Mouse (Mus musculus) brain, adult 2 months (tissue): Measurements from ENCODE around the gene Plppr2.

Source experiments
- DNase-seq: peaks from one replicate; pipeline ENCODE4 v3.0.0; 2011; ENCODE audit warnings: low read depth, low spot score

Gene Plppr2

DNA sequence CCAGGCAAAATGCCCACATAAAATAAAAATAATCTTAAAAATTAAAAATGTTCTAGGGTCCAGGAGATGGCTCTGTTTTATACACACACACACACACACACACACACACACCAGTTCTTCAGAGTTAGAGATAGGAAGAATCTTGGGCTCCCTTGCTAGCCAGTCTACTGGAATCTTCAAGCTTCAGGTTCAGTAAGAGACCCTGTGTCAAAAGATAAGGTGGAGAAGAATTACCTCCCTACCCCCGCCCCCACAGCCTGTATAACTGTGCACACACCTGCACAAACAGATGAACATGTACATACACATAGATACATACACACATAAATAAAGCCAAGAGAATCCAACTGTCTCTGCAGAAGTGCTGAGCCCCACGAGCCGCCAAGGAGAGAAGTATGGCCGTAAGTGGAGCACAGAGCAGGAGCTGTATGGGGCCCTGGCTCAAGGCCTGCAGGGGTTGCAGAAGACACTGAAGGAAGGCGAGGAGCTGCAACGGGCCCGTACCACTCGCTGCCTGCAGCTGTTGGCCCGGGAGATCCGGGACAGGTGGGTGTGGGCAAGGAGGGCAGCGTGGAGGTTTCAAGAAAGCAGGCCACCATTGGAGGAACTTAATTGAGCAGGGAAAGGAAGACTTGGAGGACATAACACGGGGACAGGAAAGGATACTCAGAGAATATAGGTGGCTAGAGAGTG lies 4.2 kb upstream of the Plppr2 start:
- no peak for DNase-seq

DNA sequence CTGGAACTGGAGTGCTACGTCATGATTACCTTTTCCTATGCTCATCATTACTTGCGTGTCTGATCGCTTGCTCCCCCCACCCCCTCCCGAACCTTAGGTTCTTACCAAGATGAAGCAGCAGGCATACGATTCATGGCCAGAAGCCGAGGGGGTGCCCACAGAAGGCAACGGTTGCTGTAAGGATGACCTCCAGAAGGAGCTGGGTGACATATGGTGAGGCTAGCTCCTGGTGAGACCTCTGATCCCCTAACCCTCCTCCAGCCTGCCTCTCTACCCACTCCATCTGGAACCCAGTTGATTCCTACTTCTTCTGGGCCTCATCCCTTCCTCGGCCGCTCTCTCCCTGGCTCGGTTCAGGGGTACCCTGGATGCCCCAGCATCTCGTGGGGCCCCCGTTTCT lies 2.8 kb upstream of the Plppr2 start:
- DNase-seq, result peak; percentile 56

DNA sequence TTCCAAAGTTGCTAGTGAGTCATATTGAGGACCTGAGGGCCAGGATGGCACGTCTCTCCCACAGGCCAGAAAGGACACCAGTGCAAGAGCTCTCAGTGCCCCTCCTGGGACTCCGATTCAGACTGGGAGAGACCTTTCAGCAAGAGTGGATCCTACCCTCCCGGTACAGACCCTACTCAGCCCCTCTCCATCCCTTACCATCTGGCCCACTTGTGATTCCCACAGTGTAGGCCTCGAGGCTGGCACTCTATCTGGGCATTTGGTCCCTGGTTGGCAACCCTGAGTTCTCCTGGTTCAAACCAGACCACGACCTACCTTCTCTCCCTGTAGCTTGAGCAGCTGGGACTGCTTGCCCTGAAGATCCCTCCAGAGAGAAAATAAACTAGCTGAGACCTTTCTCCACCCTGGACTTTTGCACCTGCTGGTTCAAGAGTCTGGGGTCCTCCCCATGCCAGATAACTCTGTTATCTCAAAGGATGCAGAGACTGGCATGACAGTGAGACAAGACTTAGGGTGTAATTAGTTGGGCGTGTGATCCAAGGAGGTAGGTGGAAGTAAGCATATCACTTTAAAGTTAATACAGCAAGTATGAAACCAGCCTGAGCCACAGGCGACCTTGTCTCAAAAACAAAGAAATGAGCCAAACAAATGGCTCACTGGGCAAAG lies 1.2 kb upstream of the Plppr2 start:
- DNase-seq, result no peak

DNA sequence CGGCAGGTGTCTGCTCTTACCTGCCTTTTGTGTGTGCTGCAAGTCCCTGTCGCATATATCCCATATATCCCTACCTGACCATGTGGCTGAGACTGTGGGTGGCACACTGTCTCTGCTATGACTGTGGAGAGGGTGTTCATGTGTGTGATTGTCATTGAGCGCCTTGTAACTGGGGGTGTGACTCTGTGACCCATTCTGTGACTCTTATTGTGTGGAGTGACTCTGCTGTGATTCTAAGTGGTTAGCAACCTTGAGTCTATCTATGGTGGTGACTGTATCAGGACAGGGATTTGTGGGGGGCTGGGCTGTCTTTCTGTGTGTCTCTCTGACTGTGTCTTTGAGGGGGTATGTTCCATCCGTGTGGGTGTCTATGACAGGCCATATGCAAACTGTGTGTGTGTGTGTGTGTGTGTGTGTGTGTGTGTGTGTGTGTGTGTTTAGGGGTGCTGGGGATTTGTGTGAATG lies 910 bp downstream of the Plppr2 start:
- DNase-seq, result peak; percentile 68

GRCm38 (mm10) chr9:21938234-21938855 lies 1.5 kb downstream of the Plppr2 start:
- no peak for DNase-seq

DNA sequence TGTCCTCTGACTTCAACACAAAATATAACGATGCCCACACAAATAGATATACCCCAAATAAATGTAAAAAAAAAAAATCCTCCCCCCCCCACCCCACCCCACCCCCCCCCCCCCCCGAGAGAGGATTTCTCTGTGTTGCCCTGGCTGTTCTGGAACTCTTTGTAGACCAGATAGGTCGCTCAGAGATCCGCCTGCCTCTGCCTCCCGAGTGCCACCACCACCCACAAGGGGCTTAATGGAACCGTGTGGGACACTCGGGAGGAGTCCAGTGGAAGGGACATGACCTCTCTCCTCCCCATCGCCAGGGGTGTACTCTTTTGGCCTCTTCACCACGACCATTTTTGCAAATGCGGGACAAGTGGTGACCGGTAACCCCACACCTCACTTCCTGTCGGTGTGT lies 6.2 kb downstream of the Plppr2 start:
- no peak for DNase-seq

GRCm38 (mm10) chr9:21943638-21944037 lies 6.8 kb downstream of the Plppr2 start:
- DNase-seq, result no peak

GRCm38 (mm10) chr9:21944267-21944666 lies 7.4 kb downstream of the Plppr2 start:
- no peak for DNase-seq

GRCm38 (mm10) chr9:21947540-21948130 lies 10.8 kb downstream of the Plppr2 start:
- DNase-seq, result no peak

DNA sequence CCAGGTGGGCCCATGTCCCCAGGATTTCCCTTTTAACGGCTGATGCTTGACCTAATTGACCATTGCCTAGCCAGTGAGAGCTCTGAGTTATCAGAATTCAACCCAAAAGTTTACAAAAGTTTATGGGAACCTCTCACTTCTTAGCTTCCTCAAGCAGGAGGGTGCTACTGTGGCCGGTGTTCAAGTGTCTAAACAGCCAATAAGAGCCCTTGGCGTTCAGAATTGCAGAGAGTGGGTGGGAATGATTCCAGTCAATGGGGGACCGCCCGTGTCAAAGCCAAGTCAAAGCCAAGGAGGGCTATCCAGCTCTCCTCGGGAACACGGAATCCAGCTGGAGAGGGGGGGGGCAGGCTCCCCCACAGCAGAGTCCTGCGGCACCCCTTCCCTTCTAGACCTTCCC lies 11.3 kb downstream of the Plppr2 start:
- no peak for DNase-seq

DNA sequence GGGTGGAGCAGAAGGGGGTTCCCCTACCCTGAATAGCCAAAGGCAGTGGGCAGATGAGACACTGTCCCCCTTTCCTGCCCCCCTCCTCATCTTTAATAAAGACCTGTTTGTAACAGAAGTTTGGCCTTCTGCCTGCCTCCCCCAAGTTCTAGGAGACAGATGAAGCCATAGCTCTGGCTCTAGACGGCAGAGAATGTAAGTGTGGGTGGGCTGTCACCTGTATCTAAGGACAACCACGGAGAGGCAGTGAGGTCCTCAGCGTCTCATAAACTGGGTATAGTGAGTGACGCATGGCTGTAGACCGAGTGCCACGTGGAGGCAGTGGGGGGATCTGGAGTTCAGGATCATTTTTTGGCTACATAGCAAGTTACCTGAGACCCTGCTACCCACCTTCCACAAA lies 12.0 kb downstream of the Plppr2 start:
- peak; percentile 67 for DNase-seq

- DNase-seq, result no peak
Observed at GRCm38 (mm10) chr9:21950322-21950721, 13.5 kb downstream of the Plppr2 start.

- no peak for DNase-seq
Observed at GRCm38 (mm10) chr9:21951977-21952376, 15.1 kb downstream of the Plppr2 start.

- peak; percentile 93 for DNase-seq
Observed at GRCm38 (mm10) chr9:21953600-21953999, 16.8 kb downstream of the Plppr2 start.

DNA sequence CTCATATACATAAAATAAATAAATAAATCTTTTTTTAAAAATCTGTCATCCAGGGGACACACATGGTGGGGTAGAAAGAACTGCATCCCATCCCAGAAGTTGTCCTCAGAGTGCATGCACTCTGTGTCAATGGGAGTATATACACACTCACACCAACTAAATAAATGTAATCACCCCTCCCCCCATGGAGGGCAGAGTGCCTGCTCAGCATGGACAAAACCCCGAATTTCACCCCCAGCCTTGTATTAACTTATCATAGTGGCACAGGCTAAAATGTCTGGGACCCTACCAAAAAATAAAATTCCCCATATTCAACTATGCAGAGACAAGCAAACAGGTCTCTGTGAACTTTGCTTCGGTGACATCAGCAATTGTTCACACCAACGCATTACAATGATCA lies 17.8 kb downstream of the Plppr2 start:
- no peak for DNase-seq

- no peak for DNase-seq
Observed at GRCm38 (mm10) chr9:21955225-21955569, 18.4 kb downstream of the Plppr2 start.

DNA sequence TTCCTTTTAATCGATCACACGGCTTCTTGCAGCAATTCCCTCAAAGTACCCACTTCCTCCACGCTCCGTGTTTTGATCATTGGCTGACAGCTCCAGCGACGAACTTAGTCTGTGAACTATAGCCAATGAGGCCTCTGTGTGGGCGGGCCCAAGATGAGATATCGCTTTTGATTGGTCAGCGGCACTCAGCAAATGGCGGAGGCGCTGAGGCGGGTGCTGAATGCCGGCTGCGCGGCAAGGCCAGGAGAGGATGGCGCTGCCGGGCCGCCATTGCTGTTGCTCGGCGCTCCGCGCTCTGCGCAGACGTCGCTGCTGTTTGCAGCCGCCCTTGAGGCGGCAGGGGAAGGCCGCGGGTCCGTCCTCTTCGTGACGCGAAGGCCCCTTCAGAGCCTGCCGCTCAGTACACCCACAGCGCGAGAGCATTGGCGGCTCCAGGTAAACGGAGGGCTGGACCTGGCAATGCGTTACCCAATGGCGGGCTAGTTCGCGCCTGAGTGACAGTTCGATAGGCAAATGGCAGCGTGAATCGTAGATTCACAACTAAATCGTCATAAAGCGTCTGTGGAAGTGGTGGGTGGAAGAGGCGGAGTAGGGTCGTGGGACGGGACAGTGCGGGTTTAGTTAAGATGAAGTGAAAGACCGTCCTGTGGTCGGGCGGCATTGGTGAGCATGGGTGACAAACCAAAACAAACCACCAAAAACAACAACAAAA lies 18.9 kb downstream of the Plppr2 start, which contains the start of gene Swsap1:
Gene Swsap1 (plus strand): TSS at position 186 of the 712 bp plus-strand sequence.
- DNase-seq, result peak; percentile 99

DNA sequence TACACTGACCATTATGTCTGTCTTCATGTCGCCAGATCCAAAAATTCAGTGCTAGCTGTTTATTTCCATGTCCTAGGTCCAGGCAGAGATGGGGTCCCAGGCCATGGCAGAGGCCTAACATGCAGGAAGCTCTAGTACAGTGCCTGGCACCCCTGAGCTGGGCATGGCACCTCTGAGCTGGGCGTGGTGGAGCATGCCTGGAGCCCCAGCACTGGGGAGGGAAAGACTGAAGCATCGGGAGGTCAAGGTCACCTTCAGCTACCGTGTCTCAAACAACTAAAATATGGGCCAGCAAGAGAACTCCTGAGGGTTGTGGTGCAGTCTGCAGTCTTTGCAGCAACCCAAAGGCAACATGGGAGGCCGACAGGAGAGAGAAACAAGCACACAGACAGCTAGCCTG lies 21.5 kb downstream of the Plppr2 start:
- no peak for DNase-seq

DNA sequence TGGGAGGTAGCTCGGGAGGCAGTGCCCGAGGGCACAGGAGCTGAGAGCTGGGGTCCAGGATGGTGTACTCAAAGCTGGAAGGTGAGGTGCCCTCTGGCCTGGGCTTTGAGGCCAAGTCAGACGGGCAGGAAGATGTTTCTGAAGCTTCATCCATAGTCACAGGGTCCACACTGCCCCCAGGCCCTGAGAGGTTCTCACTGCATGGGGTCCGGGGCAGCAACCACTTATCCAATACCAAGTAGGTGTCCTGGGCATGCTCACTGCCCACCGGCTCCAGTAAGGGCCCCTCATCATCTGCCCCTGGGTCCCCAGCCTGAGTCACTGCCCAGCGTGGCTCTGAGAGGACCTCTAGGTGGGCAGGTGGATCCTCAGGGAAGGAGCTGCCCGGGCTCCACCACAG lies 22.4 kb downstream of the Plppr2 start:
- no peak for DNase-seq

DNA sequence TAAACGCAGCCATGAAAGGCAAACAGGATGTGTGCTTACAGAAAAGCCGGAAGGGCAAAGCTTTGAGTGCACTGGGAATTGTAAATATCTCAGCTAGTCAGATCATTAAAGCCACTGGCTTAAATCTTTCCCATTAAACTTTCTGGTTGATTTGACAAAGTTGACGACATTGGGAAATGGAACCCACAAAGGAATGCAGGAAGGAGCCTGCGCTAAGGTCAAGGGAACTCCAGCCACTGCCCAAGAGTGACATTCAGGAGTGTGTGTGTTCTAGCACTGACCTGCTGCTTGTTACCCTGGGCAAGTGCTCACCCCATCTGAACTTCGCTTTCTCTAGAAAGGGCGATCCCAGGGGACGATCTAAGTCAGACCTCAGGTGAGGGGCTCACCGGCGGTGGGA lies 23.3 kb downstream of the Plppr2 start:
- no peak for DNase-seq

- DNase-seq, result no peak
Observed at GRCm38 (mm10) chr9:21960558-21961208, 23.9 kb downstream of the Plppr2 start.
